Mouse (Mus musculus) liver, adult 2 months (tissue): ENCODE data around the gene N4bp2l2. TPM values are rescaled to one million over a fixed set of nuclear protein-coding genes. Genes with fewer than 3 reads are reported as not detected.
A peak's percentile ranks its signal among the peaks of the same experiment; 100 is the strongest.

Source experiments
- DNase-seq: peaks from one replicate; pipeline ENCODE4 v3.0.0-alpha.2; 2011; ENCODE audit warnings: low read depth, low spot score; ENCODE audit errors: extremely low read depth
- H3K27ac ChIP-seq: fragments of 200-500 bp; replicated peaks from 2 replicates; pipeline ENCODE4 v1.5.1; 2012; ENCODE audit warnings: low read depth, mild to moderate bottlenecking, control low read depth, inconsistent platforms, low read length; ENCODE audit not compliant: insufficient read depth
- H3K27me3 ChIP-seq: fragments of 200-500 bp; 2 replicates; pipeline ENCODE4 v1.6.1; 2012; ENCODE audit warnings: mild to moderate bottlenecking, moderate library complexity, low read length, inconsistent platforms; ENCODE audit not compliant: control insufficient read depth, insufficient read depth
- H3K36me3 ChIP-seq: fragments of 200-500 bp; 2 replicates; pipeline ENCODE4 v1.6.1; 2012; ENCODE audit warnings: low read length, inconsistent platforms; ENCODE audit not compliant: control insufficient read depth, insufficient read depth
- H3K4me1 ChIP-seq: fragments of 200-500 bp; 2 replicates; pipeline ENCODE4 v1.6.1; 2011; ENCODE audit warnings: low read length; ENCODE audit not compliant: control insufficient read depth, insufficient read depth
- H3K4me3 ChIP-seq: fragments of 200-500 bp; 2 replicates; pipeline ENCODE4 v1.5.1; 2011; ENCODE audit warnings: low read depth, mild to moderate bottlenecking, control low read depth, low read length, moderate library complexity; ENCODE audit not compliant: insufficient read depth
- H3K79me2 ChIP-seq: fragments of 200-500 bp; 2 replicates; pipeline ENCODE4 v1.6.1; 2012; ENCODE audit warnings: inconsistent platforms, mild to moderate bottlenecking, low read length, moderate library complexity; ENCODE audit not compliant: control insufficient read depth, insufficient read depth
- H3K9ac ChIP-seq: fragments of 200-500 bp; 2 replicates; pipeline ENCODE4 v1.6.1; 2012; ENCODE audit warnings: low read depth, mild to moderate bottlenecking, control low read depth, inconsistent platforms, low read length
- CTCF ChIP-seq: fragments of 200-500 bp; IDR thresholded peaks from 2 replicates; pipeline ENCODE4 v1.5.1; 2011; ENCODE audit warnings: low read depth, low read length, control low read depth
- POLR2A ChIP-seq: fragments of 200-500 bp; IDR thresholded peaks from 2 replicates; pipeline ENCODE4 v1.6.1; 2011; ENCODE audit warnings: low read length, control low read depth; ENCODE audit not compliant: insufficient read depth; ENCODE audit errors: extremely low read depth
- WGBS: fragments of 180-500 bp; shearing (Covaris S2); methylation state at CpG from one replicate; pipeline ENCODE4 v1.1.7; 2018; 5-methylcytosine and 5-hydroxymethylcytosine counted together
- polyA plus RNA-seq: library from polyadenylated mRNA; depleted of rRNA; stranded (reverse); fragments of >200 nt; gene quantifications from 2 replicates; pipeline ENCODE4 v1.2.3, GENCODE M21; 2012
- total RNA-seq: library from RNA; depleted of rRNA; stranded (reverse); fragments of >200 nt; gene quantifications from 2 replicates; pipeline ENCODE4 v1.2.3, GENCODE M21; 2014

Gene N4bp2l2
- total and polyA plus RNA-seq, 2 experiments = 6.9 to 60.5 TPM

- 17% methylated on average over 21 of the region's 21 CpGs for WGBS
- peak overlapping the region; percentile 52 for H3K9ac ChIP-seq
- TF ChIP-seq POLR2A (no peak), CTCF (no peak)
- H3K27ac ChIP-seq = peak overlapping the region; percentile 97
- H3K4me1 ChIP-seq = peaks cover 19% of the 10 kb centered on the region
- peak; percentile 96 for DNase-seq
- no peaks in the 10 kb centered on the region; the same call in 1 of the 2 replicates for H3K36me3 ChIP-seq
- H3K27me3 ChIP-seq = no peaks in the 10 kb centered on the region
- H3K79me2 ChIP-seq = peaks cover 8% of the 10 kb centered on the region; the same call in 1 of the 2 replicates
- peak overlapping the region; percentile 16; the same call in 1 of the 2 replicates for H3K4me3 ChIP-seq
Measured at GRCm38 (mm10) chr5:150598202-150599119, 67.5 kb downstream of the N4bp2l2 start.

- 93% methylated on average over 7 of the region's 7 CpGs for WGBS
- Histone ChIP-seq H3K79me2 (peaks cover 19% of the 10 kb centered on the region; the same call in 1 of the 2 replicates), H3K9ac (peak within 1 kb of the TSS; percentile 3; the same call in 1 of the 2 replicates), H3K36me3 (no peaks in the 10 kb centered on the region; the same call in 1 of the 2 replicates), H3K4me3 (no peak within 1 kb of the TSS), H3K4me1 (peaks cover 24% of the 10 kb centered on the region), H3K27me3 (no peaks in the 10 kb centered on the region), H3K27ac (peak within 1 kb of the TSS; percentile 74)
- DNase-seq = no peak
- TF ChIP-seq POLR2A (no peak), CTCF (no peak)
Measured at GRCm38 (mm10) chr5:150597088-150597487, 68.9 kb downstream of the N4bp2l2 start, which contains the start of gene N4bp2l1. Gene N4bp2l1, minus strand, starts transcription at chr5:150597188.

- Histone ChIP-seq H3K4me1 (peaks cover 25% of the 10 kb centered on the region), H3K36me3 (peaks cover 8% of the 10 kb centered on the region), H3K27me3 (no peaks in the 10 kb centered on the region), H3K27ac (no peak overlapping the region), H3K9ac (peak overlapping the region; percentile 31), H3K79me2 (peaks cover 25% of the 10 kb centered on the region; the same call in 1 of the 2 replicates), H3K4me3 (no peak overlapping the region)
- WGBS = 42% methylated on average over 11 of the region's 11 CpGs
- no peak for TF ChIP-seq CTCF
- TF ChIP-seq POLR2A = no peak
- peak; percentile 58 for DNase-seq
Measured at GRCm38 (mm10) chr5:150595366-150596016, 70.5 kb downstream of the N4bp2l2 start.

DNA sequence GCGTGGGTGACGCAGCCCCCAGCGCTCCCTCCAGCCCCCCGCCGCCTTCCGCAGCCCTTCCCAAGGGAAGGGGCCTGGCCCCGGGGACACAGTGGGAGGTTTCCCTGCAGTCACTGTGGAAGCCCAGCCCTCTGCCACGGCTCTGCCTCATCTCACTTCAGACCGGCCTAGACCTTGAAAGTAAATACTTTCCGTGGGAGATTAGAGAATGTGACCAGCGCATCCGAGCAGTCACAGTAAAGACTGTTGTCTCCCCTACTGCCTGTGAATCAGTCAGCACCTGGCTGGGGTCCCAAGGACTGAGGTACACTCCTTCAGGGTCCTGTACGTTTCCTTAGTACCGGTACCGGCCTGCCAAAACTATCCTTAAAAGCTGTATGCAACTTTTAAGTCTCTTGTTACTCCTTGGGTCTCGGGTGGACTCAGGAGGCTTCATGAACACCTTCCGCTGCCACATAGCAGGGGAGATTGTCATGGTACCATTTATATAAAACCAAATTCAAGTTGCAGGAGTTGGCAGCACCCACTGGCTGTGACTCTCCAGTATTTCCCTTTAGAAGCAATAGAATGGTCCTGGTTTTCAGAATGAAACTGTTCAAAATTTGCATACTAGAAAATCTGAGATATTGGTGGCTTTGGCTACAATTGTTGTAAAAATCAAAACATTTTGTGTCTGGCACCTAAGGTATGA lies 71.2 kb downstream of the N4bp2l2 start:
- H3K27ac ChIP-seq = peak overlapping the region; percentile 100
- 6% methylated on average over 17 of the region's 17 CpGs for WGBS
- no peaks in the 10 kb centered on the region for H3K27me3 ChIP-seq
- peaks cover 26% of the 10 kb centered on the region; the same call in 1 of the 2 replicates for H3K79me2 ChIP-seq
- peak overlapping the region; percentile 100 for H3K9ac ChIP-seq
- peaks cover 27% of the 10 kb centered on the region for H3K4me1 ChIP-seq
- peak; percentile 61 for DNase-seq
- H3K4me3 ChIP-seq = peak overlapping the region; percentile 96
- no peak; the same call in 1 of the 2 replicates for TF ChIP-seq POLR2A
- peaks cover 8% of the 10 kb centered on the region for H3K36me3 ChIP-seq

DNA sequence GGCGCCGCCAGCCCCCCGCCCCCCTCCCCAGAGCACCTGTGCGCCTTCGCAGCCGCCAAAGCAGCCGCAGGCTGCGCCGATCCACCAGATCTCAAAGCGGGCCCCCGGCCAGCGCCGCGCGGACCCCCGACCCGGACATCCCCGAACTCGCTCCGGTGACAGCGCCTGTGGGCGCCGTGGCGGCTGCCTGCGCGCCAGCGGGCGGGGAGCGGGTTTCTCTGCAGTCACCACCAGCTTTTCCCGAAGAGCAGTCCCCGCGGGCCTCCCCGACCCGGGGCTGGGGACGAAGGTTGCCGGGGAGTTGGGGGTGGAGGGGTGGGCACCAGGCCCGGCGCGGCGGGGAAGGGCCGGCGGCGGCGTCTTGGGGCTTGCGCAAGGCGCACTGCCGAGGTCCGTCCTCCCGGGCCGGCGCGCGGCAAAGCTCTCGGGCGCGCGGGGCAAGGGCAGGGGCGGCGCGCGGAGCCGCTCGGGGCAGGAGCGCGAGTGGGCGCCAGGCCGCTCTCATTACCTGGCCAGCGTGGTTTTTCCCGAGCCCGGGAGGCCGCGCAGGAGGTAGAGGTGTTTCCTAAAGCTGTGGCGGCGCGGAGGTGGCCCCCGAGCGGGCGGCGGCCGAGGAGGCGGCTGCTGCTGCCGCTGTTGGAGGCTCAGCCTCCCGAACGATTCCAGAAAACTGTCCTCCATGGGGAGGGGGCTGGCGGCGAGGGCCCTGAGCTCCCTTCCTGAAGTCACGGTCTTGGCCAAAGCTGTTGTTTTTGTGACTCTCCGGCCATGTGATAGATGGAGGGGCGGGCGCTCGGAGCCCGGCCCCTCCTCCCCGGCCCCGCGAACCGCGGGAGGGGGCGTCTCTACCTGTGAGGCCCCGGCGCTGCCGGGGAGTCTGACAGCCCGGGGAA lies 72.0 kb downstream of the N4bp2l2 start:
- 1% methylated on average over 100 of the region's 102 CpGs for WGBS
- peak overlapping the region; percentile 96 for H3K4me3 ChIP-seq
- TF ChIP-seq POLR2A = peak; percentile 91
- no peak for TF ChIP-seq CTCF
- no peaks in the 10 kb centered on the region for H3K27me3 ChIP-seq
- peak; percentile 74 for DNase-seq
- H3K4me1 ChIP-seq = peaks cover 30% of the 10 kb centered on the region
- H3K9ac ChIP-seq = peak overlapping the region; percentile 100
- H3K79me2 ChIP-seq = peaks cover 28% of the 10 kb centered on the region; the same call in 1 of the 2 replicates
- peak overlapping the region; percentile 100 for H3K27ac ChIP-seq
- H3K36me3 ChIP-seq = peaks cover 8% of the 10 kb centered on the region
